Mouse (Mus musculus) lung, adult 2 months (tissue): ENCODE data around the gene Fmnl2.

Experiments used
- CTCF ChIP-seq: fragments of 200-500 bp; IDR thresholded peaks from 2 replicates; pipeline ENCODE4 v1.5.1; 2011; ENCODE audit warnings: mild to moderate bottlenecking, low read length, control low read depth; ENCODE audit not compliant: insufficient read depth
- POLR2A ChIP-seq: fragments of 200-500 bp; IDR thresholded peaks from 2 replicates; pipeline ENCODE4 v1.6.1; 2011; ENCODE audit warnings: low read depth, mild to moderate bottlenecking, control low read depth, low read length, borderline replicate concordance; ENCODE audit errors: extremely low read depth

DNA sequence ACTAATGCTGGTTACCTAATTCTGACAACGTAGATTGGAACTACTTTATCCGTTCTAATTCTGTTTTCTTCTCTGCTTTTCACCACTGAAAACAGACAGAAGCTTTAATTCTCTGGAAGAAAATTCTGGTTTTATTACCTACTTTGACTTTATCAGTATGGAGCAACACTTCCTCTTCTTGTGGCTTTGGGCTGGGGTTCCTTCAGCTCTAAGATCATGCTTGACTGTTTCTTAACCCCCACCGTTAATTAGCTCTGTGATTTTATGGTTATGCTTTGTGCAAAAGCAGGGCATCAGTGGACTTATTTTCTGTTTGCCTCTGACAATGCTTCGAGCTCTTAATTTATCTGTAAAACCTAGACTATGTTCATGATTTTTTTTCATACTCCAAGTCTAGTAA is 29.6 kb upstream of the Fmnl2 start:
- TF ChIP-seq CTCF (no peak), POLR2A (no peak)
